ENCODE assay signal across 9 mouse cellular contexts in genomic region chr5:134229391-134229790, GRCm38 (mm10). TPM values are rescaled to one million over a fixed set of nuclear protein-coding genes. Genes with fewer than 3 reads are reported as not detected.
DNase-seq lines count a peak whose midpoint lies in the region; ATAC-seq and TF ChIP-seq lines count a peak whose summit lies in the region.
"Had no signal": no experiment of that assay in that cellular context is flagged by ENCODE, and none has a peak within 500 bp of the region (broad histone marks: within the 10 kb centered on the region; RNA-seq: fewer than 3 reads in every experiment).

Gene Ncf1, minus strand, starts transcription at chr5:134229625.

- no peaks in the 10 kb centered on the region for H3K27me3 ChIP-seq in heart, embryonic 14.5 days (ENCODE audit: control insufficient read depth, insufficient read depth, low read length)
- no peaks in the 10 kb centered on the region for H3K27me3 ChIP-seq in MEL (ENCODE audit: control insufficient read depth in 1 of 2, insufficient read depth in 2 of 2, low read length in 2 of 2)
- no peaks in the 10 kb centered on the region for H3K27me3 ChIP-seq in limb, embryonic 15.5 days
- H3K27me3 ChIP-seq in hindbrain, embryonic 14.5 days (ENCODE audit: control insufficient read depth, insufficient read depth, low read length) = no peaks in the 10 kb centered on the region

- TF ChIP-seq POLR2A in MEL (IDR thresholded peaks at IDR 0.05; ENCODE audit: control insufficient read depth in 1 of 2, insufficient read depth in 1 of 2, low read depth in 1 of 2, low read length in 2 of 2, poor library complexity in 1 of 2) = no peak

- DNase-seq in heart, postnatal 10 days = no peak
- DNase-seq in MEL (ENCODE audit: low read depth, low spot score) = peak; percentile 85
- DNase-seq in naive thymus-derived CD4-positive, alpha-beta T cell, adult 2 months (ENCODE audit: low read depth) = peak; percentile 54
- DNase-seq in hindbrain, embryonic 14.5 days (ENCODE audit: low spot score) = no peak
- no peak for DNase-seq in left cerebral cortex, adult 11 months (ENCODE audit: low spot score)
- no peak for DNase-seq in gastrocnemius, adult 18-20 months (ENCODE audit: low spot score)
- DNase-seq: kidney, postnatal 10 days had no signal

- intact Hi-C loops in heart, postnatal 10 days (cut with DNase I) = no loop called here

- H3K9ac ChIP-seq in heart, embryonic 14.5 days (ENCODE audit: low read length) = peak within 1 kb of the TSS; percentile 21; the same call in 1 of the 2 replicates
- peak within 1 kb of the TSS; percentile 49 for H3K9ac ChIP-seq in MEL (ENCODE audit: control insufficient read depth, low read depth, low read length, poor library complexity, severe bottlenecking)
- H3K9ac ChIP-seq in limb, embryonic 15.5 days = no peak within 1 kb of the TSS
- H3K9ac ChIP-seq in hindbrain, embryonic 14.5 days = no peak within 1 kb of the TSS

- H3K36me3 ChIP-seq in heart, embryonic 14.5 days (ENCODE audit: control insufficient read depth, insufficient read depth, low read length) = no peaks in the 10 kb centered on the region
- H3K36me3 ChIP-seq in MEL (ENCODE audit: control insufficient read depth in 1 of 2, insufficient read depth in 2 of 2, low read length in 2 of 2) = peaks cover 0 to 2% of the 10 kb centered on the region in 2 experiments; a peak in 1 of 4 replicates
- no peaks in the 10 kb centered on the region for H3K36me3 ChIP-seq in limb, embryonic 15.5 days
- H3K36me3 ChIP-seq in hindbrain, embryonic 14.5 days (replicated peaks; ENCODE audit: control insufficient read depth, insufficient read depth) = no peaks in the 10 kb centered on the region

- H3K4me3 ChIP-seq in heart, embryonic 14.5 days (ENCODE audit: control insufficient read depth in 1 of 2, insufficient read depth in 1 of 2, low read depth in 1 of 2, low read length in 2 of 2) = no peak within 1 kb of the TSS
- peak within 1 kb of the TSS; percentile 6 to 36; a peak in 2 of 4 replicates for H3K4me3 ChIP-seq in MEL (ENCODE audit: control insufficient read depth in 1 of 2, insufficient read depth in 1 of 2, low read depth in 2 of 2, low read length in 2 of 2)
- no peak within 1 kb of the TSS for H3K4me3 ChIP-seq in limb, embryonic 15.5 days
- H3K4me3 ChIP-seq in hindbrain, embryonic 14.5 days (replicated peaks; ENCODE audit: low read length) = no peak within 1 kb of the TSS

- H3K4me2 ChIP-seq in heart, embryonic 14.5 days (ENCODE audit: low read length) = no peak within 1 kb of the TSS
- no peak within 1 kb of the TSS for H3K4me2 ChIP-seq in limb, embryonic 15.5 days
- no peak within 1 kb of the TSS for H3K4me2 ChIP-seq in hindbrain, embryonic 14.5 days (replicated peaks)

- no peak for TF ChIP-seq EP300 in MEL (IDR thresholded peaks at IDR 0.05; ENCODE audit: low read depth in 1 of 2, low read length in 2 of 2)

- TF ChIP-seq RAD21 in MEL (IDR thresholded peaks at IDR 0.05; ENCODE audit: low read depth, low read length) = no peak

- H3K9me3 ChIP-seq in heart, embryonic 14.5 days (ENCODE audit: control insufficient read depth, low read length) = no peaks in the 10 kb centered on the region
- no peaks in the 10 kb centered on the region for H3K9me3 ChIP-seq in MEL (replicated peaks; ENCODE audit: insufficient read depth, low read length)
- H3K9me3 ChIP-seq in limb, embryonic 15.5 days = no peaks in the 10 kb centered on the region
- H3K9me3 ChIP-seq in hindbrain, embryonic 14.5 days (ENCODE audit: control insufficient read depth, low read length) = no peaks in the 10 kb centered on the region

- TF ChIP-seq CTCF in MEL (IDR thresholded peaks at IDR 0.05 in 2 of 3, conservative IDR thresholded peaks at IDR 0.05 in 1 of 3; ENCODE audit: control insufficient read depth in 1 of 3, insufficient read depth in 1 of 3, low read depth in 2 of 3, low read length in 3 of 3, poor library complexity in 1 of 3, severe bottlenecking in 1 of 3) = no peak

- 90% methylated on average over 7 of the region's 7 CpGs for WGBS in heart, embryonic 14.5 days
- 76% methylated on average over 7 of the region's 7 CpGs for WGBS in limb, embryonic 15.5 days
- 87% methylated on average over 7 of the region's 7 CpGs for WGBS in hindbrain, embryonic 14.5 days

- no peak for ATAC-seq in heart, embryonic 14.5 days (ENCODE audit: insufficient number of reproducible peaks, insufficient read depth, low FRiP score, low read depth)
- ATAC-seq in limb, embryonic 15.5 days (ENCODE audit: insufficient number of reproducible peaks, low FRiP score, low TSS enrichment, low read depth) = no peak
- no peak for ATAC-seq in hindbrain, embryonic 14.5 days (ENCODE audit: low FRiP score)

- no peaks in the 10 kb centered on the region; the same call in 1 of the 2 replicates for H3K79me2 ChIP-seq in MEL (ENCODE audit: control insufficient read depth, insufficient read depth, low read length, poor library complexity)

- no peak within 1 kb of the TSS for H3K27ac ChIP-seq in heart, embryonic 14.5 days (replicated peaks in 1 of 2; ENCODE audit: control insufficient read depth in 1 of 2, insufficient read depth in 1 of 2, low read depth in 2 of 2, low read length in 2 of 2)
- H3K27ac ChIP-seq in MEL (ENCODE audit: control insufficient read depth, low read depth, low read length) = peak within 1 kb of the TSS; percentile 73
- peak within 1 kb of the TSS; percentile 57 for H3K27ac ChIP-seq in limb, embryonic 15.5 days
- H3K27ac ChIP-seq in hindbrain, embryonic 14.5 days = no peak within 1 kb of the TSS

- peaks cover 15 to 32% of the 10 kb centered on the region in 2 experiments for H3K4me1 ChIP-seq in heart, embryonic 14.5 days (ENCODE audit: control insufficient read depth in 2 of 2, insufficient read depth in 2 of 2, low read length in 2 of 2)
- peaks cover 2 to 19% of the 10 kb centered on the region in 2 experiments; a peak in 2 of 4 replicates for H3K4me1 ChIP-seq in MEL (ENCODE audit: control insufficient read depth in 1 of 2, insufficient read depth in 2 of 2, low read length in 2 of 2)
- H3K4me1 ChIP-seq in limb, embryonic 15.5 days = peaks cover 41% of the 10 kb centered on the region
- no peaks in the 10 kb centered on the region for H3K4me1 ChIP-seq in hindbrain, embryonic 14.5 days (replicated peaks; ENCODE audit: control insufficient read depth, insufficient read depth, low read length)

TF ChIP-seq in MEL, 35 proteins besides CTCF, POLR2A, EP300 and RAD21:
- TF ChIP-seq TBP (IDR thresholded peaks at IDR 0.05; ENCODE audit: low read depth, low read length) (peak; percentile 56; the same call in 1 of the 2 replicates), ZNF384 (IDR thresholded peaks at IDR 0.05; ENCODE audit: low read depth, low read length) (no peak), JUND (IDR thresholded peaks at IDR 0.05; ENCODE audit: low read depth, low read length) (no peak), TCF12 (IDR thresholded peaks at IDR 0.05; ENCODE audit: low read depth, low read length) (no peak), ETS1 (IDR thresholded peaks at IDR 0.05; ENCODE audit: low read depth, low read length) (0 out of 2 replicates have a peak, but pooled peaks have one; percentile 6), SIN3A (IDR thresholded peaks at IDR 0.05; ENCODE audit: low read length) (no peak), NELFE (IDR thresholded peaks at IDR 0.05; ENCODE audit: low read depth, low read length) (no peak), E2F4 (IDR thresholded peaks at IDR 0.05; ENCODE audit: borderline replicate concordance, low read depth, low read length) (no peak), UBTF (IDR thresholded peaks at IDR 0.05; ENCODE audit: borderline replicate concordance, insufficient read depth, low read depth, low read length) (no peak), POLR2AphosphoS5 (IDR thresholded peaks at IDR 0.05; ENCODE audit: borderline replicate concordance, low read depth, low read length) (no peak), ZKSCAN1 (IDR thresholded peaks at IDR 0.05; ENCODE audit: low read depth, low read length) (peak; percentile 62; the same call in 1 of the 2 replicates), HCFC1 (IDR thresholded peaks at IDR 0.05; ENCODE audit: low read depth, low read length) (no peak), MAZ (IDR thresholded peaks at IDR 0.05; ENCODE audit: low read depth, low read length) (0 out of 2 replicates have a peak, but pooled peaks have one; percentile 51), CHD1 (IDR thresholded peaks at IDR 0.05; ENCODE audit: low read depth, low read length) (no peak), BHLHE40 (IDR thresholded peaks at IDR 0.05; ENCODE audit: borderline replicate concordance, low read depth, low read length) (no peak), NRF1 (IDR thresholded peaks at IDR 0.05; ENCODE audit: insufficient read depth, low read depth, low read length, poor library complexity, severe bottlenecking) (no peak), ZMIZ1 (IDR thresholded peaks at IDR 0.05; ENCODE audit: low read depth, low read length) (no peak), CHD2 (IDR thresholded peaks at IDR 0.05; ENCODE audit: low read length) (no peak), RCOR1 (IDR thresholded peaks at IDR 0.05; ENCODE audit: low read depth, low read length) (no peak), MYB (IDR thresholded peaks at IDR 0.05; ENCODE audit: low read depth, low read length) (no peak)

RNA-seq across cellular contexts. Expression of gene Ncf1, which starts in this region (rescaled TPM):
- 3.0 and 3.4 TPM in 2 replicates for polyA plus RNA-seq in heart, embryonic 14.5 days (2014; fragmentation: Nextera tagmentation; extraction: Ambion mirVana)
- 1 to 10 TPM; 2.9 to 4.6 TPM for total RNA-seq in heart, postnatal 10 days (2021)
- total RNA-seq in MEL (2012; rRNA removed) = 0.58 and 0.59 TPM in 2 replicates
- 1 to 10 TPM in 1 of 2 experiments, not detected in 1; 3.3 TPM for polyA plus RNA-seq in MEL (2012; ENCODE audit: insufficient read depth in 1 of 2, insufficient read length in 2 of 2, low read depth in 1 of 2, low replicate concordance in 2 of 2, missing spikeins in 1 of 2)
- 12.3 and 13.1 TPM in 2 replicates for polyA plus RNA-seq in limb, embryonic 15.5 days (2015; fragmentation: Nextera tagmentation; extraction: Ambion mirVana)
- 2.3 and 2.6 TPM in 2 replicates for polyA plus RNA-seq in hindbrain, embryonic 14.5 days (2014; fragmentation: Nextera tagmentation; extraction: Ambion mirVana)
- 1 to 10 TPM; 2.1 to 2.2 TPM for total RNA-seq in gastrocnemius, adult 18-20 months (2021)

Comparison
In these comparisons a context has a peak if more than half of its experiments do, and no peak if none do; other contexts are left out.
1. H3K27ac ChIP-seq: peak in MEL (single experiment) and limb, embryonic 15.5 days (single experiment); none in heart, embryonic 14.5 days (0 of 2) and hindbrain, embryonic 14.5 days (single experiment).
2. H3K4me3 ChIP-seq: peak in MEL (2 of 2); none in heart, embryonic 14.5 days (0 of 2), limb, embryonic 15.5 days (single experiment) and hindbrain, embryonic 14.5 days (single experiment).
3. H3K9ac ChIP-seq: peak in heart, embryonic 14.5 days (single experiment) and MEL (single experiment); none in limb, embryonic 15.5 days (single experiment) and hindbrain, embryonic 14.5 days (single experiment).
4. DNase-seq: peak in MEL (single experiment) and naive thymus-derived CD4-positive, alpha-beta T cell, adult 2 months (single experiment); none in heart, postnatal 10 days (0 of 2), hindbrain, embryonic 14.5 days (single experiment), left cerebral cortex, adult 11 months (single experiment) and gastrocnemius, adult 18-20 months (single experiment).